Mouse (Mus musculus): ENCODE results near the gene Tnfsf9.
A peak's percentile ranks its signal among the peaks of the same experiment; 100 is the strongest.

Gene Tnfsf9

GRCm38 (mm10) chr17:57105181-57106034, at the start of gene Tnfsf9:
Gene Tnfsf9 (plus strand): TSS chr17:57105325.
- DNase-seq (ENCODE audit: low spot score in 2 of 2), result peak in 1 of 2 experiments; percentile 12

DNA sequence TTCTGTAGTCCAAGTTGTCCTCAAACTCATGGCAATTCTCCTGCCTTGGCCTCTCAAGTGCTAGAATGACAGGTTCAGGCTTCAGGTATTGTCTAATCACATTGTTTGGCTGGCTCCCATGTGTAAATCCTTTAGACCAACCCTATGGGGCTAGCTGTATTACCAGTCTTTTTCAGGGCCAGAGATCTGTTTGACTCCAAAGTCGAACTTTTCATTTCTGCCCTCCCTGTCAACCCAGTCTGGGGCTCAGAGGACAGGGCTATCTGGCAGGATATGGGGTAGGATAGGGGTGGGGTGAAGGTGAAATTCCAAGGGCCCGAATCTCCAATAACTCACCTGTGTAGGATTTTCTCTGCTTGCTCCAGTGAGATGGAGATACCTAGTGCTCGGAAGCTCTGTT, 48.9 kb upstream of the Tnfsf9 start:
- DNase-seq (ENCODE audit: low spot score in 2 of 2), result no peak

DNA sequence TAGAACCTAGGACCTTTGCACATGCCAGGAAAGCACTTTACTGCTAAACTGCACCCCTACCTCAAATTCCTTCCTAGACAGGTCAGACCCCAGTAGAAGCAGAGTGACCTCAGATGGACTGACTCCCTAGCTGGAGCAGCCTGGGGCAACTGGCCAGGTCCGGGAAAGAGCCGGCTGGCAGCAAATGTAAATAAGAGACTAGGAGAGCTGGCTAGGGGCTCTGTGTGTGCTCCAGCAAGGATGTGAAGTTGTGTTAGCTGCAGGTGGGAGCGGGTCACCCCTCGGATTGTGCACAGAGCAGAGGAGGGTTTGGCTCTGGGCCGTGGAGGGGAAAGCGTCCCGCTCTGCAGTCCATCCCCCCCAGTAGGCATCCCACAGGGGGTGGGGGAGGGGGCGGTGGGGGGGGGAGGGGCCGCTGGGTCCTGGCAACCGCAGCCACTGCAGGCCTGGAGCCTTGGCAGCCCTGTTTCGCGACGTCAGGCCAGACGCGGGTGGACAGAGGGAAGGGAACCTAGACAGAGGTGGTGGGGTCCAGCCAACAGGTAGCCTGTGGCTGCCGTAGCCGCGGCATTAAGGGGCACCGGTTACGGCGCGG, 46.1 kb upstream of the Tnfsf9 start, which contains the start of gene Crb3:
Gene Crb3, plus strand, starts transcription at position 215 of the 595 bp plus-strand sequence.
- no peak for DNase-seq (ENCODE audit: low spot score in 2 of 2)

GRCm38 (mm10) chr17:57059486-57059977, 45.6 kb upstream of the Tnfsf9 start, which contains the start of gene Slc25a23:
Gene Slc25a23 (minus strand): TSS chr17:57059863.
- DNase-seq (ENCODE audit: low spot score in 2 of 2), result peak; percentile 72 to 73

- DNase-seq (ENCODE audit: low spot score in 2 of 2), result peak; percentile 94 to 96
These were observed 44.8 kb upstream of the Tnfsf9 start for GRCm38 (mm10) chr17:57060231-57060801.

DNA sequence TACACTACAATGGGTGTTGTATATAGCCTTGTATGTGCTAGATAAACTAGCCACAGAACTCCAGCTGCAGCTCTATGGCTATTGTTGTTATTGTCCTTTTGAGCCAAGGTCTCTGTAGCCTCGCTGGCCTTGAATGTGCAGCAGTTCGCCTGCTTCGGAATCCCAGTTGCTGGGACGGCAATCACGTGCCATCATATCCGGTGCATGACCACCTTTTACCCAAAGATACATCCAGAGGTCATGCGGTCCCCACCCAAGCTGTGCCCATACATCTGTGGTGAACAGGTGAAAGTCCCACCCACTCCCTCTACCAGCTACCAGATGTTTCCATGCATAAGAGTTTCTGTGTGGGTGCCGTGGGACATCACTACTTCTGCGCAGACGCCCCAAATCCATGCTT, 44.1 kb upstream of the Tnfsf9 start:
- DNase-seq (ENCODE audit: low spot score in 2 of 2), result no peak

GRCm38 (mm10) chr17:57062011-57062521, 43.1 kb upstream of the Tnfsf9 start:
- peak; percentile 37 to 42 for DNase-seq (ENCODE audit: low spot score in 2 of 2)

DNA sequence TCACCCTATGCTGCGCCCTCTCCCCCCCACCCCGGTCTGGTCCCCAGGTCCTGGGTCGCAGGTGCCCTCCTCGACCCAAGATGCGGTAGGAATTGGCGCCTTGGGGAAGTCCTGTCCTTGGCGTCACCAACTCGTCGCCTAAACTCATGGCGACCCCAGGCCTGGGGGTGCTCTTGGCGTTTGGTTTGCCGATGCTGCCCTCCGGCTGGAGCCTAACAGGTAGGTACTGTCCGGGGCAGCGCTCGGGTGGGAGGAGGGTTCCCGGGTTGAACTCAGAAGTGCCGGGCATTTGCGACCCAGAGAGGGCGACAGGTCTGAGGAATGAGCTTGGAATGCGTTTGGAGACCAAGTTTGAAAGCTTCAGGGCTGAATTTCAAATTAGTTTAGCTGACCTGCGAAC, 42.6 kb upstream of the Tnfsf9 start:
- DNase-seq (ENCODE audit: low spot score in 2 of 2), result no peak

DNA sequence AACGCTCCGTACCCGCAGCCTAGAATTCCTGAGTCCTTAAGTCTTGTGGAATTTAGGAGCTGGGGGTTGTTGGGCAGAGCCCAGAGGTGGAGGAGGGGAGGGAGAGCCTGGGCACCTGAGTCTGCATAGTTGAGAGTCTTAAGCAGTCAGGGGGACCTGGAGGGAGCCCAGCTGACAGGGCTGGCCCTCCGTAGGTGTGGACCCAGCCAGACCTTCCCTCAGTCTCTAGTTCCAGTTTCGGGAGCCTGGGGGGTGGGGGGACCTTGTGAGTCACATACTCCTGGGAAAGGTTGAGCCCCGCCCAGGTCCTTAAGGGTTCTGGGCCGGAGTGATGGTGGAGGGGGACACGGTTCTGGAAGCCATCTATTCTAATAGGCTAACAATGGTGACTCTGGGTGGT, 42.1 kb upstream of the Tnfsf9 start:
- DNase-seq (ENCODE audit: low spot score in 2 of 2), result no peak

- no peak for DNase-seq (ENCODE audit: low spot score in 2 of 2)
These were observed 38.2 kb upstream of the Tnfsf9 start for GRCm38 (mm10) chr17:57066908-57067307.

GRCm38 (mm10) chr17:57070272-57070671, 34.9 kb upstream of the Tnfsf9 start:
- no peak for DNase-seq (ENCODE audit: low spot score in 2 of 2)

DNA sequence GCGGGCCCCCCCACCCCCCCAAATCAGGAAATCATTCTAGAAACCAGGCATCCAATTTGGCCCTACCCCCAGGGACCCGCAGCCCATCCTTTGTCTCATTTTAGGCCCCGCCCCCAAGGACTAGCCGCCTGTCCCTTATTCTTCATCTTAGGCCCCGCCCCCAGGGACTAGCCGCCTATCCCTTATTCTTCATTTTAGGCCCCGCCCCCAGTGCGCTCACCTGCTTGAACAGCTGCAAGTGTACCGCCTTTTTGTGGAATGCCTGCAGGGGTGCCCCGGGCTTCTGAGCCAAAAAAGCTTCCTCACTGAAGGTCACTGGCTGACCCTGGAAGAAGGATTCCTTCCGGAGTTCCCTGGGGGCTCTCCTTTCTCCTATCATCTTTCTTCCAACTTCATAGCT, 34.4 kb upstream of the Tnfsf9 start:
- peak; percentile 25 to 43 for DNase-seq (ENCODE audit: low spot score in 2 of 2)

- DNase-seq (ENCODE audit: low spot score in 2 of 2), result peak in 1 of 2 experiments; percentile 35
These were observed 28.2 kb upstream of the Tnfsf9 start for GRCm38 (mm10) chr17:57076916-57077315.

- DNase-seq (ENCODE audit: low spot score in 2 of 2), result peak; percentile 81 to 85
These were observed 26.8 kb upstream of the Tnfsf9 start, which contains the start of gene Dennd1c for GRCm38 (mm10) chr17:57078336-57078735. Gene Dennd1c (minus strand): TSS chr17:57078514.

DNA sequence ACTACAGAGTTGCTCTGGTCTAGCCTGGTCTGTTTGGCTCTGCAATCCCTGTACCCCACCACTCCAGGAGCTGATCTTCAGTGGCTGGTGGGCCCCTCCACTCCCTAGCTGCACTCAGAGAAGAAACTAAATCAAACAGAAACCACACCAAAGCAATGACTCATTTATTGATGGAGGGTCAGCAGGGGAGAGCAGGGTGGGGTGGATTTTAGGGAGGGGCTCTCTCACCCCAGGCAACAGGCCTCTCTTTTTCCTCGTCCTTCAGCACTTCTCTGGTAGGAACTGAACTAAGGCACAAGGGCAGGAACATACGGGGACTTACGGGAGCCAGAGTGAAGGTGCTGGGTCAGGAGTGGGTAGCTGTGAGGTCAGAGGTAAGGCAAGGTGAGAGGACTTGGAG, 25.2 kb upstream of the Tnfsf9 start:
- DNase-seq (ENCODE audit: low spot score in 2 of 2), result no peak

DNA sequence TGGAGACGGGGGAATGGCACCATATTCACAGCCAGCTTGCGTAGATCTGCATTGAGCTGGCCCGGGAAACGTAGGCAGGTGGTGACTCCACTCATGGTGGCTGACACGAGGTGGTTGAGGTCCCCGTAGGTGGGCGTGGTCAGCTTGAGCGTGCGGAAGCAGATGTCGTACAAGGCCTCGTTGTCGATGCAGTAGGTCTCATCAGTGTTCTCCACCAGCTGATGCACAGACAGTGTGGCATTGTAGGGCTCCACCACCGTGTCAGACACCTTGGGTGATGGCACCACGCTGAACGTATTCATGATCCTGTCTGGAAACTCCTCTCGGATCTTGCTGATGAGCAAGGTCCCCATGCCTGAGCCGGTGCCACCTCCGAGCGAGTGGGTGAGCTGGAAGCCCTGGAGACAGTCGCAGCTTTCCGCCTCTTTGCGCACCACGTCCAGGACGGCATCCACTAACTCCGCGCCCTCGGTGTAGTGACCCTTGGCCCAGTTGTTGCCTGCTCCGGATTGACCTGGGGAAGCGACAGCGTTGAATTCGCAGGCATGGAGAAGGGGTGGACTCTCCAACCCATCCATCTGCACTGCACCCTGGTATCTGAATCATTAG, 23.8 kb upstream of the Tnfsf9 start:
- DNase-seq (ENCODE audit: low spot score in 2 of 2), result no peak

DNA sequence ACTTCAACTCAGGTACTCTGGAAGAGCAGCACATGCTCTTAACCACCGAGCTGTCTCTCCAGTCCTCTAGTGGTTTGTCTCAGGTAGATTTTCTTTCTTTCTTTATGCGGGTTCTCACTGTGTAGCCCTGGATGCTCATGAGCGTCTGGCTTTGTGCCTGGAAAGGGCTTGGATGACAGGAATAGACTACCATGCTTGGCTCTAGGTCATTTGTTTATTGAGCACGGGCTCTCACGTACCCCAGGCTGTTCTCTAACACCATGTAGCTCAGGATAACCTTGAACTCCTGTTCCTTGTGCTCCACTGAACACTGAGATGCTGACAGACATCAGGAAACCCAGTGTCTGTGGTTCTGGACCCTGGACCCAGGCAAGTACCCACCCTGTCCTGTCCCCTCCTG, 22.6 kb upstream of the Tnfsf9 start:
- DNase-seq (ENCODE audit: low spot score in 2 of 2), result no peak

DNA sequence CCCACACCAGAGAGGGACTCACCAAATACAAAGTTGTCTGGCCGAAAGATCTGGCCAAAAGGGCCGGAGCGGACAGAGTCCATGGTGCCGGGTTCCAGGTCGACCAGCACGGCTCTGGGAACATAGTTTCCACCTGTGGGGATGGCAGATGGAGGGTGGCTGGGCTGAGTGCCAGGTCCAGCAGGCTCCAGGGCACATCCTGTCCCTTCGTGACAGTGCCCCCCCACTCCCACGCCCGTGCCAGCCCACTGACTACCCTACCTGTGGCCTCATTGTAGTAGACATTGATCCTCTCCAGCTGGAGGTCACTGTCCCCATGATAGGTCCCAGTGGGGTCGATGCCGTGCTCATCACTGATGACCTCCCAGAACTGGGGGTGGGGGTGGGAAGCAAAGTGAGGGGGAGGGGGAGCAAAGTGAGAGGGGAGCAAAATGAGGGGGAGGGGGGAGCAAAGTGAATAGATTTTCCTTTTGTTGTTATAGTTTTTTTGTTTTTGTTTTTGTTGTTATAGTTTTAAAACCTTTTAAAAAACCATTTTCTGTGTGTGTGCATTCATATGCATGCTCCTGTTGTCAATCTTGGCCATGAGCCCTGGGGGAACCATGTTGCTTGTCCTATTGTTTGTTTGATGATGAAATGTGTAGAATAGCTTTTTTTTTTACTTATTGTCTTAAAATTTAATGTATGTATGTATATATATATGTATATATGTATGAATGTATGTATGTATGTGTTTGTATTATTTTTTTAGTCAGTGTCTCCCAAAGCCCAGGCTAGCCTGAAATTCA, 19.0 kb upstream of the Tnfsf9 start:
- DNase-seq (ENCODE audit: low spot score in 2 of 2), result no peak

GRCm38 (mm10) chr17:57087049-57087832, 17.9 kb upstream of the Tnfsf9 start, which contains the start of gene Tubb4a:
Gene Tubb4a (minus strand): TSS chr17:57087782.
- no peak for DNase-seq (ENCODE audit: low spot score in 2 of 2)

GRCm38 (mm10) chr17:57094222-57094621, 10.9 kb upstream of the Tnfsf9 start:
- DNase-seq (ENCODE audit: low spot score in 2 of 2), result no peak
